Mouse (Mus musculus) left cerebral cortex, adult 18-20 months (tissue): ENCODE data around the gene Hivep1. TPM values are rescaled to one million over a fixed set of nuclear protein-coding genes. Genes with fewer than 3 reads are reported as not detected.

Experiments used
- DNase-seq, 2 experiments: peaks; one replicate each; pipeline ENCODE4 v3.0.0; 2021 to 2022; ENCODE audit warnings: low spot score in 2 of 2, mixed read lengths in 1 of 2
- total RNA-seq, 2 experiments: library from RNA; stranded (reverse); gene quantifications; 2 replicates each; pipeline ENCODE4 v1.2.3; 2021

The Hivep1 gene
- total RNA-seq, 2 experiments from 2014 or later: 69.0 to 78.6 TPM

DNA sequence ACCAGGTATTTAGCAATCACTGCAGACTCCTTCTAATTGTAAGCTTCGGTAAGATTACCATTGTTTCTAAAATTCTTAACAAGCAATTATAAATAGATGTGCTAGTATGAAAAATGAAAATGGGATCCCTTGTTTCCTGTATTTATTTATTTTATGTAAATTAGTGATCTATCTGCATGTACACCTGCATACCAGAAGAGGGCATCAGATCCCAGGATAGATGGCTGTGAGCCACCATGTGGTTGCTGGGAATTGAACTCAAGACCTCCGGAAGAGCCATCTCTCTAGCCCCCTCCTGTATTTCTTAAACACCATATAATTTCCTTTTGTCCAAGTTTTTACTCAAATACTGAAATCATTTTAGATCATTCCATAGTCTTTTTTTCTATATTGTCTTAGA is 145.8 kb downstream of the Hivep1 start:
- DNase-seq: no peak

DNA sequence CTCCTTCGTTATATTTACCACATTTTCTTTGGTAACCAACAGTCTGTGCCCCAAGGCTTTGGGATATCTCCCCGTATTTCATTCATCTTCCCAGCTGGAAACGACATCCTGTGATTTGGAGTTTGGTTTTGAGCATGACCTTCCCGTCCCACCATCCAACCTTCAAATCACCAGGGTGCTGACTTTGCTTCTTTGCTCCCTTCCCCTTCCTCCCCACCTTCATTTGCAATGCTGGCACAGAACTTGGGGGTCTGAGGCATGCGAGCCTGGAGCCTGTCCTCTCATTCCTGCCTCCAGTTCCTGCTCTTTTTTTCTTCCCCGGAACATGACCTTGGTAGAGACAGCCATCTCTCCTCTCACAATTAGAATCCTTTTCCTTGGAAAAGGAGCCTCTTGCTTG is 161.7 kb downstream of the Hivep1 start:
- no peak for DNase-seq

DNA sequence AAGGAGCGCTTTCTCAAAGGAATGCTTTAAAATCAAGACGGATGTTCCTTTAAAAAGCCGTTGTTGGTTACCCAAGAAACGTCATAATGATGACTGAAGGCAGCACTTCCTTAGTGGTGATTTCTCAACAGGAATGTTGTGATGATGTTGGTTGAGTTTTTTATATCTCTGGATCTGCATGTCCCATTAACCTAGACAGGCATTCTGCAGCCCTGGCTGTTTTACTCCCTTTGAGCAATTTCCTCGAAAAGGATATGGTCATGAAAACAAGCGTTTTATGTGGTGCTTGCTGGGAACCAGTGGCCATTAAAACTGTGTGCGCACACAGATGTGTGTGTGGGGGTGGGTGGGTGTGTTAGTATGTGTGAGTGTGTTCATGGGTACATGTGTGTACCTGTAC is 170.6 kb downstream of the Hivep1 start:
- DNase-seq: no peak

DNA sequence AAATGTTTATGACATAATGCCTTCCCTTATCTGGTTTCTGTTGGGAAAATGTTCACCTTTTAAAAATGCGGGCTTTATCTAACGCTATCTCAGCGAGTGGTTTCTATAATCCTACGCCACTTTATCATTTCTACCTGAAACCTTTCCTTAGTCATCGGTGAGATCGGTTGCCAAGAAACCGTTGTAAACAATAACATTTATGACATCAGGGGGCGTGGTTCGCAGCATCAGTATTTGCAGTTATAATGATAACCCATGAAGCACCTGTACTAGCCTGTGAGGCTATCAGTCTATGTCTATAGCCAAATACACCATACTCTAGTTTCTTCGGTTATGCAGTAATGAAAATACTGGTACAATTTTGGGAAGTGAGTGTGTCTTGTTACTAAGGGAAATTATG is 177.0 kb downstream of the Hivep1 start:
- DNase-seq: no peak

DNA sequence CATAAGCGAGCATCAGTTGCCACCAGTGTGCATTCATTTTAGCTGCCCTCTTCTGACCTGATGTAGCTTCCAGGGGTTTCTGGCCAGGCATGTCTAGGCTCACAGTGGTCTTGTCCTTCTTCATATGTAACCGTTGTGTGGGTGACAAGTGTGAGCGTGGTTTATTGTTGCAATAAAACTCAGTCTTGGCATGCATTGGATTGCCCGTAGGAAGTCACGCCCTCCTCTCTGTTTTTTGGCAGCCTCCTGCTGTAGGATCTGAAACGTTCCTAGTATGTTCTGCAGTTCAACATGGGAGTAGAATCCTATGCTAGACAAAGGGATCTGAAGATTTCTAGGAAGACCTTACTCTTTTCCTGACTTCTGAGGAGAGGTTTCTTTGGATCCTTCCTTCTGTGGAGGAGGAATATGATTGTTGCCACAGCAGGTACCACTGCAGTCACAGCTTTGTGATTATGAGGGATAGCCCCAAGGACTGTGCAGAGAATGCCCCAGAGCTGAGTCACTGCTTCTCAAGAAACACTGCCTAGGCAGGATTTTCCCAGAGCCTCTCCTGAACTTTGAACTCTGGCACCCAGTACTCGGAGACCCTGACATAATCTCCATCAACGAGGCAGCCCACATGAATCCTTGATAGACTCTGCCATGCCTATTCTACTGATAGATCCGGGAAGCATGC is 182.1 kb downstream of the Hivep1 start:
- no peak for DNase-seq

DNA sequence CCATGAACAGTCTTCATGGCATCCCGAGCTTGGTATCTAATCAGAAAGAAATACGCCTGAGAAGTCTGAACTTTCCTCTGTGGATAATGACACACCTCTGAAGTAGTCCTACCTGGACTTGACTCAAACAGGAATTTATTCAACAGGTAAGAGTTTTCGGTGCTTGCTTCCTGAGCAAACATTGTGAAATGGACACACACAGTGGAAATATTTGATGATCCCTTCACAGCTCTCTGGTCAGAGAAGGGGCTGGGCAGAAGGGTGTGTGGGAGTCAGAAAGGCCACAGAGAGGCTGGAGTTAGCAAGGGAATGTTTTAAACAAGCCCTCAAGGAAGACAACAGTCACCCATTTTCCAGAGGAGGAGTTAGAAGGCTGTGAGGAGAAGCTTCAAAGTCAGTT is 186.7 kb downstream of the Hivep1 start:
- DNase-seq: no peak

DNA sequence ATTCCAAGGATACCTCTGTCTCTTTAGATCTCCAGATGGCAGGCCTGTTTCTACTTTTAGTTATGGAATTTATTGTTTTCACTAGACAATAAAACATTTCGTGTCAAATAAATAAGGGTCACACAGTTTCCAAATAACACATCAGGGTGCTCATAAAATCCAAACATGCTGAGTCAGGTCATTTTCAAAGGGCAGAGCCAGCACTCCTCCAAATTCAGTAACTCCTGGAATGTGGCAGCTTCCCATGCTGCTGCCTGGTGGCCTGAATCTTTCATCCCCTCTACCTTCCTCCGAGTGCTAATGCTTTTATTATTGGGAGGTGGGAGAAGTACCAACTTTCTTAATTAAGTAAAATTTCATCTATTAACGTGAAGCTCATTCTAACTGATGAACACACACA is 190.3 kb downstream of the Hivep1 start:
- no peak for DNase-seq

Other genes with a start within 250 kb of the Hivep1 start
- not detected for gene Adtrp, start 204.3 kb upstream of the Hivep1 start, total RNA-seq
- gene Edn1, start 249.5 kb downstream of the Hivep1 start, total RNA-seq: 1 to 10 TPM; 2.6 to 3.7 TPM